ENCODE assay signal across 13 mouse cellular contexts in the genomic region with DNA sequence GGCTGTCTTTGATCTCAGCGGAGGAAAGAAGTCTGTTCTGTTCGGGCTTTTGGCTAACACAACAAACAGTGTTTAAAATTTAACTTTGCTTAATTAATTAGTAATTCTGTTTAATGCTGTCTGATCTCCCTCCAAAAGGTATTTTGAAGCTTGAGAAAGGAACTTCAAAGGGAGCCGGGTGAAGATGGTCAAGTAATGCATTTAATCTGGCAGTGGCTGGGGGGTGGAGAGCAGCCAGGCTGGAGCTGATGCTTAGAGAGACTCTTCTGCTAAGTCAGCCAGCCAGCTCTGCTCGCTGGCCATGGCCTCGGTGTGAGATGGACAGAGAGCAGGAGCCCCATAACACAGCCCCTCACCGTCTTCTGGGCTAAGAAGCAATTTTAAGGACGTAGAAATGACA. TPM values are rescaled to one million over a fixed set of nuclear protein-coding genes. Genes with fewer than 3 reads are reported as not detected.
DNase-seq lines count a peak whose midpoint lies in the region; ATAC-seq and TF ChIP-seq lines count a peak whose summit lies in the region.
"Had no signal": no experiment of that assay in that cellular context is flagged by ENCODE, and none has a peak within 500 bp of the region (broad histone marks: within the 10 kb centered on the region; RNA-seq: fewer than 3 reads in every experiment).

No protein-coding gene starts in this region.

- intact Hi-C loops in gastrocnemius, postnatal 36 days (cut with DNase I), result no loop called here

- no peak for TF ChIP-seq CTCF in stomach, postnatal 0 days (IDR thresholded peaks at IDR 0.05; ENCODE audit: low read depth)

- peak overlapping the region; percentile 34; the same call in 1 of the 2 replicates for H3K27ac ChIP-seq in heart, embryonic 13.5 days (replicated peaks)
- H3K27ac ChIP-seq in midbrain, embryonic 15.5 days, result peak overlapping the region; percentile 50
- no peak overlapping the region for H3K27ac ChIP-seq in midbrain, embryonic 13.5 days
- H3K27ac ChIP-seq in kidney, embryonic 16.5 days (ENCODE audit: low read length), result peak overlapping the region; percentile 84
- H3K27ac ChIP-seq in stomach, postnatal 0 days (replicated peaks), result peak overlapping the region; percentile 77
- H3K27ac ChIP-seq: embryonic facial prominence, embryonic 13.5 days; limb, embryonic 12.5 days had no signal

- H3K27me3 ChIP-seq in heart, embryonic 13.5 days (replicated peaks), result no peaks in the 10 kb centered on the region
- no peaks in the 10 kb centered on the region for H3K27me3 ChIP-seq in midbrain, embryonic 15.5 days (replicated peaks)
- H3K27me3 ChIP-seq in midbrain, embryonic 13.5 days, result no peaks in the 10 kb centered on the region
- no peaks in the 10 kb centered on the region for H3K27me3 ChIP-seq in kidney, embryonic 16.5 days (ENCODE audit: insufficient read depth, low read length)
- no peaks in the 10 kb centered on the region for H3K27me3 ChIP-seq in stomach, postnatal 0 days (ENCODE audit: control insufficient read depth, insufficient read depth, low read length)
- H3K27me3 ChIP-seq: embryonic facial prominence, embryonic 13.5 days; limb, embryonic 12.5 days had no signal

- no peak for TF ChIP-seq EP300 in stomach, postnatal 0 days (optimal IDR thresholded peaks at IDR 0.05)

- H3K36me3 ChIP-seq in heart, embryonic 13.5 days, result peaks cover 3% of the 10 kb centered on the region; the same call in 1 of the 2 replicates
- H3K36me3 ChIP-seq in midbrain, embryonic 15.5 days (replicated peaks), result no peaks in the 10 kb centered on the region
- peaks cover 14% of the 10 kb centered on the region; the same call in 1 of the 2 replicates for H3K36me3 ChIP-seq in midbrain, embryonic 13.5 days
- H3K36me3 ChIP-seq in kidney, embryonic 16.5 days (ENCODE audit: insufficient read depth, low read length), result no peaks in the 10 kb centered on the region
- H3K36me3 ChIP-seq in stomach, postnatal 0 days (ENCODE audit: control insufficient read depth, insufficient read depth, low read length), result no peaks in the 10 kb centered on the region

- no peak for ATAC-seq in heart, embryonic 13.5 days (ENCODE audit: extremely low read depth, insufficient number of reproducible peaks, low FRiP score, low TSS enrichment)
- no peak for ATAC-seq in midbrain, embryonic 15.5 days (replicated peaks)
- ATAC-seq in midbrain, embryonic 13.5 days, result no peak
- peak; percentile 61 for ATAC-seq in kidney, embryonic 16.5 days (ENCODE audit: low FRiP score, low TSS enrichment)
- no peak for ATAC-seq in stomach, postnatal 0 days (ENCODE audit: low FRiP score, low TSS enrichment)

- WGBS in heart, embryonic 13.5 days, result 45% methylated on average over 7 of the region's 7 CpGs
- 39% methylated on average over 7 of the region's 7 CpGs for WGBS in midbrain, embryonic 15.5 days
- whole genome bisulfite sequencing in midbrain, embryonic 13.5 days, result 35% methylated on average over 7 of the region's 7 CpGs
- WGBS in kidney, embryonic 16.5 days, result 25% methylated on average over 7 of the region's 7 CpGs
- WGBS in stomach, postnatal 0 days, result 28% methylated on average over 7 of the region's 7 CpGs

- DNase-seq in heart, adult 8-10 months (ENCODE audit: low spot score), result no peak
- DNase-seq in stomach, postnatal 0 days (ENCODE audit: low spot score), result no peak
- DNase-seq in gastrocnemius, postnatal 4 days (ENCODE audit: low spot score in 2 of 2), result no peak
- no peak for DNase-seq in gastrocnemius, postnatal 36 days
- DNase-seq: adrenal gland, postnatal 10 days; gastrocnemius, postnatal 10 days had no signal

- no peak overlapping the region for H3K4me2 ChIP-seq in heart, embryonic 13.5 days
- H3K4me2 ChIP-seq in midbrain, embryonic 15.5 days, result no peak overlapping the region
- H3K4me2 ChIP-seq in midbrain, embryonic 13.5 days (replicated peaks), result no peak overlapping the region
- no peak overlapping the region for H3K4me2 ChIP-seq in kidney, embryonic 16.5 days (replicated peaks; ENCODE audit: low read depth, low read length)
- no peak overlapping the region for H3K4me2 ChIP-seq in stomach, postnatal 0 days (replicated peaks; ENCODE audit: low read depth)
- H3K4me2 ChIP-seq: embryonic facial prominence, embryonic 13.5 days; limb, embryonic 12.5 days had no signal

- peak overlapping the region; percentile 25 for H3K9ac ChIP-seq in heart, embryonic 13.5 days
- H3K9ac ChIP-seq in midbrain, embryonic 15.5 days, result no peak overlapping the region
- H3K9ac ChIP-seq in midbrain, embryonic 13.5 days (replicated peaks), result no peak overlapping the region
- peak overlapping the region; percentile 22; the same call in 1 of the 2 replicates for H3K9ac ChIP-seq in kidney, embryonic 16.5 days (replicated peaks; ENCODE audit: low read length)
- peak overlapping the region; percentile 4; the same call in 1 of the 2 replicates for H3K9ac ChIP-seq in stomach, postnatal 0 days (ENCODE audit: low read length)
- H3K9ac ChIP-seq: embryonic facial prominence, embryonic 13.5 days; limb, embryonic 12.5 days had no signal

- no peak overlapping the region for H3K4me3 ChIP-seq in heart, embryonic 13.5 days
- no peak overlapping the region for H3K4me3 ChIP-seq in midbrain, embryonic 15.5 days
- H3K4me3 ChIP-seq in midbrain, embryonic 13.5 days (replicated peaks), result no peak overlapping the region
- H3K4me3 ChIP-seq in kidney, embryonic 16.5 days (ENCODE audit: low read length), result no peak overlapping the region
- H3K4me3 ChIP-seq in stomach, postnatal 0 days (ENCODE audit: low read depth, low read length), result no peak overlapping the region
- H3K4me3 ChIP-seq: embryonic facial prominence, embryonic 13.5 days; limb, embryonic 12.5 days; megakaryocyte, embryonic 14.5 days had no signal

- H3K9me3 ChIP-seq in heart, embryonic 13.5 days, result no peaks in the 10 kb centered on the region
- no peaks in the 10 kb centered on the region for H3K9me3 ChIP-seq in midbrain, embryonic 15.5 days
- H3K9me3 ChIP-seq in midbrain, embryonic 13.5 days, result no peaks in the 10 kb centered on the region
- no peaks in the 10 kb centered on the region for H3K9me3 ChIP-seq in kidney, embryonic 16.5 days (ENCODE audit: low read length)
- no peaks in the 10 kb centered on the region for H3K9me3 ChIP-seq in stomach, postnatal 0 days (ENCODE audit: control insufficient read depth, low read length)
- H3K9me3 ChIP-seq: embryonic facial prominence, embryonic 13.5 days; limb, embryonic 12.5 days; megakaryocyte, embryonic 14.5 days had no signal

- peaks cover 65% of the 10 kb centered on the region for H3K4me1 ChIP-seq in heart, embryonic 13.5 days
- peaks cover 39% of the 10 kb centered on the region for H3K4me1 ChIP-seq in midbrain, embryonic 15.5 days
- H3K4me1 ChIP-seq in midbrain, embryonic 13.5 days (replicated peaks), result peaks cover 59% of the 10 kb centered on the region
- H3K4me1 ChIP-seq in kidney, embryonic 16.5 days (ENCODE audit: insufficient read depth, low read length), result peaks cover 61% of the 10 kb centered on the region
- H3K4me1 ChIP-seq in stomach, postnatal 0 days (replicated peaks; ENCODE audit: control insufficient read depth, insufficient read depth), result peaks cover 13% of the 10 kb centered on the region

RNA-seq across cellular contexts. Expression of gene Snx20, which starts 56.7 kb away (rescaled TPM):
- 1.6 and 1.8 TPM in 2 replicates for polyA plus RNA-seq in heart, embryonic 13.5 days (2015; fragmentation: Nextera tagmentation; extraction: Ambion mirVana)
- 1 to 10 TPM in 1 of 4 experiments, under 1 TPM in 3; 0.63 to 1.6 (median 0.77) TPM for total RNA-seq in heart, adult 8-10 months (2022)
- polyA plus RNA-seq in midbrain, embryonic 15.5 days (2015; fragmentation: Nextera tagmentation; extraction: Ambion mirVana), result 1.1 and 1.8 TPM in 2 replicates
- 0.90 and 1.1 TPM in 2 replicates for polyA plus RNA-seq in midbrain, embryonic 13.5 days (2015; fragmentation: Nextera tagmentation; extraction: Ambion mirVana)
- polyA plus RNA-seq in kidney, embryonic 16.5 days (2015; fragmentation: Nextera tagmentation; extraction: Ambion mirVana), result 1.9 TPM in 2 replicates
- polyA plus RNA-seq in stomach, postnatal 0 days (2015; fragmentation: Nextera tagmentation; extraction: Ambion mirVana), result 2.0 and 2.1 TPM in 2 replicates
- total RNA-seq in gastrocnemius, postnatal 4 days (2021), result 1 to 10 TPM; 1.3 to 1.5 TPM
- under 1 TPM; 0.37 to 0.43 TPM for total RNA-seq in gastrocnemius, postnatal 36 days (2021)

RNA-seq across cellular contexts. Expression of gene Nkd1, which starts 58.1 kb away (rescaled TPM):
- 16.1 and 18.6 TPM in 2 replicates for polyA plus RNA-seq in heart, embryonic 13.5 days (2015; fragmentation: Nextera tagmentation; extraction: Ambion mirVana)
- 1 to 10 TPM; 1.8 to 2.3 (median 2.0) TPM for total RNA-seq in heart, adult 8-10 months (2022)
- 62.9 and 69.1 TPM in 2 replicates for polyA plus RNA-seq in midbrain, embryonic 15.5 days (2015; fragmentation: Nextera tagmentation; extraction: Ambion mirVana)
- polyA plus RNA-seq in midbrain, embryonic 13.5 days (2015; fragmentation: Nextera tagmentation; extraction: Ambion mirVana), result 68.4 and 79.8 TPM in 2 replicates
- polyA plus RNA-seq in kidney, embryonic 16.5 days (2015; fragmentation: Nextera tagmentation; extraction: Ambion mirVana), result 66.5 and 66.9 TPM in 2 replicates
- 57.4 and 58.8 TPM in 2 replicates for polyA plus RNA-seq in stomach, postnatal 0 days (2015; fragmentation: Nextera tagmentation; extraction: Ambion mirVana)
- total RNA-seq in gastrocnemius, postnatal 4 days (2021), result 10 to 100 TPM; 11.7 to 11.9 TPM
- total RNA-seq in gastrocnemius, postnatal 36 days (2021), result 1 to 10 TPM; 1.7 to 1.8 TPM

Comparison
In these comparisons a context has a peak if more than half of its experiments do, and no peak if none do; other contexts are left out.
1. H3K9ac ChIP-seq: peak in heart, embryonic 13.5 days (single experiment), kidney, embryonic 16.5 days (single experiment) and stomach, postnatal 0 days (single experiment); none in midbrain, embryonic 15.5 days (single experiment) and midbrain, embryonic 13.5 days (single experiment).